Mouse (Mus musculus): Measurements from ENCODE around the gene Polr2j.
"Not testable (repeated sequence)": the region's sequence is repeated elsewhere in the genome, so short reads cannot be mapped to it uniquely, and the experiment has no call there.

The Polr2j gene

DNA sequence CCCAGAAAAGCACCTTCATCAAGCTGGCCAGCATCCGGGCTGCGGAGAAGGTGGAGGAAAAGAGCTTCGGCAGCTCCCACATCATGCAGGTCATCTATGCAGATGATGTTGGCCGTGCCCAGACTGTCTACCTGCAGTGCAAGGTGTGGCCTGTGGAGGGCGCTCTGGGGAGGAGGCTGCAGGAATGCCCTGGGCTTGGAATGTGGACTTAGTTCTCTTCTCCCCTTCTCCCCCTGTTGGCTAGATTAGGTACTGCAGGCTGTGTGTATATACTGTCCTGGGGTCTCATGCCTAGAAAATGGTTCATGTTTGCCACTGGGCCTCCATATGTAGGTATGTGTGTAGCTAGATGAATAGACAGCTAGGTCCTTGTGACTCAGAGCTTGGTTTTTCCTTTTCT is 11.9 kb upstream of the Polr2j start:
- in situ Hi-C loops (cut with MboI, MseI): no loop called here

DNA sequence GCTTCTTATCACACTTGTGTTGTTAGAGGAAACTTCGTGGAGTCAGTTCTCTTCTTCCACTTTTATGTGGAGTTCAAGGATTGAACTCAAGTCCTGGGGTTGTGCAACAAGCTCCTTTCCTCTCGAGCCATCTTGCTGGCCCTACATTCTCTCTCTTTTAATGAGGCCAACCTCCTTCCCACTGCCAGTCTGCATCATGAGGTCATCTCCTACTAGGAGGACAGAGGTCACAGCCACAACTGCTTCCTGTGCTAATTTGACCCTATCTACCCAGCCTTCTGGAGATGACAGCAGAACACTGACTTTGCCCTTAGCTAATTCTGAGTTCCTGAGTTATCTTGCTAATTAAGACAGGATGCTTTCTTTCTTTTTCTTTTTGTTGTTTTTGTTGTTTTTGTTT is 7.9 kb upstream of the Polr2j start:
- in situ Hi-C loops (cut with MboI, MseI): no loop called here

DNA sequence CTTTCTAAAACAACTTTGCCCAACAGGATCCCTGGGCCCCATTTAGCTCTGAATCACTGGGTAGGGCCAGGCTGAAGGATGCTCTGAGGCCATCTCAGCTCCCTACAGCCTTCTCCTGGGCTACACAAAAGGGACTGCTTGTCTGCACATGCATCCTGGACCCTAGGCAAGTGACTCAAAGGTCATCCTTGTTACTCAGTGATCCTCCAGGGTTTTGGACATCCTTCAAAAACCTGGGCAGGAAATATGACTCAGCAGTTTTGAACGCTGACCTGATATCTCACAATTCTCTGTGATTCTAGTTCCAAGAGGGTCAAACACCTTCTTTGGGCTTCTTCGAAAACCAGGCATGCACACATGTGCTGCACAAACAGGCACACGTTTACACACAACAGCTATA is 7.4 kb upstream of the Polr2j start:
- in situ Hi-C loops (cut with MboI, MseI): no loop called here

DNA sequence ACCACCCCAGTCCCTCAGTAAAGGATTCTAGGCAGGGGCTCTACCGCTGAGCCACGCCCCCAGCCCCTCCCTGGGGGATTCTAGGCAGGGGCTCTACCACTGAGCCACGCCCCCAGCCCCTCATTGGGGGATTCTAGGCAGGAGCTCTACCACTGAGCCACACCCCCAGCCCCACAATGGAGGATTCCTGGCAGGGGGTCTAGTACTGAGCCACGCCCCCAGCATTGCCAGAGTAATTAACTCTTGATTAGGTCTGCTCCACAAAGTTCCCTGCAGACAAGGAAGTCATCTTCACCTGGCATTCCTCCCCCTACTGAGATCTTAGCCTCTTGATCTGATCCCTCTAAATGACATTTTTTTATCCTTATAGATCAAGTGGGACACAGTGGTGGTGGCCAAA is 2.9 kb upstream of the Polr2j start:
- in situ Hi-C loops (cut with MboI, MseI): not testable (repeated sequence)

DNA sequence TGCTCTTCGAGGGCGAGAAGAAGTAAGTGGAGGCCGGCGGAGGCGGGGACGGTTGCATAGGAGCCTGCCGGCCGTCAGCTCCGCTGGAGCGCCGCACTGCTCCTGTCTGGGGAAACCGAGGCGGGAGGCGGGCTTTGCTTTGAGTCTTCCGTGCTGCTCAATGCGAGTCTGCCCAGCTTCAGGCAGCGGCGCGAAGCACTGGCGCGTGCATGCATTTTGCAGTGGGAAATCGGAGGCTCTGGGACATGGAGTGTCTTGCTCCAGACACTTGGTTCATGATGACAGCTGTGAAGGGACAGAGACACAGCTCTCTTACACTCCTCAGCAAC is 317 bp downstream of the Polr2j start:
- in situ Hi-C loops (cut with MboI, MseI): no loop called here

DNA sequence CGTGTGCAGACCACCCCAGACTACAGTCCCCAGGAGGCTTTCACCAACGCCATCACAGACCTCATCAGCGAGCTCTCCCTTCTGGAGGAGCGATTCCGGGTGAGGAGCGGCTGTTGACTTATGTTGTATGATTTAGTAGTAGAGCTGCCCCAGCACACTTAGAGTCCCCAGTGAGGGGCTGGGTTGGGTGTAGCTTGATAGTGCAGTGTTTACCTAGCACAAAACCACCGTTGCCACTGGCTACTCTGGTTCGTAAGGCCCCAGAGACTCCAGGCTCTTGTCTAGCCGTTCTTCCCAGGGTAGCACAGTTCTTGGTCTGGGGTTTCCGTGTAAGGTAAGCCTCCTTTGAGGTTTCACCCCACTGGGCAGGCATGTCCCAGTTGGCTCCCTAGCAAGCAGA is 5.7 kb downstream of the Polr2j start:
- in situ Hi-C loops (cut with MboI, MseI): no loop called here

DNA sequence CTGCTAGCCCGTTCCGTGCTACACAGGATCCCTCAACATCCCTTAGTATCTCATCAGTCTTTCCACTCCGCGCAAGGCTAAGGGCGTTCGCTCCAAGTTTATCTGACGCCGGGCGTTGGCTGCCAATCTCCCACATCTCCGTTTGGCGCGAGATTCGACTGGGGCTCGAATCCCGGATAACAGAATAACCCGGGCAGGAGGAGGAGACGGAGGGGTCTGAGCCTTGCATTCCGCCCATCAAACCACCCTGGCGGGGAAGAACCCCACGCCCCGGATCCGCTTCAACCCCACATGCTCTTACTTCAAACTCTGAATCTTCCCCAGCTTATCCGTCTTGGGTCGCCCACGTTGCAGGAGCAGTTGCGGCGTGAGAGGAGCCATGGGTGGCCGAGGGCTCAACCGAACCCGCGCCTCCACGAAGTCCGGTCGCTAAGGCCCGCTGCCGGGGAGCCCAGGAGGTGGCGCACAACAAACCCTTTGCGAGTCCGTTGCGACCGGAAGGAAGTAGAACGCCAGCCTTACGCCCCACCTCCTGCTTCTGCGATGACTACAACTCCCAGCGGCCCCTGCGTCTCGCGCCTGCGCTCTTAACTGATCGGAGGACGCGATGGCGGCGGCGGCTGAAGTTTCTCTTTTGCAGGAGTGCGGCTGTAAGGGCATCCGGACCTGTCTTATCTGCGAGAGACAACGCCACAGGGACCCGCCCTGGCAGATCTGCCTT is 19.3 kb downstream of the Polr2j start, which contains the start of the genes Lrwd1 and Alkbh4:
TSS of gene Lrwd1 (minus strand) at position 504 of the 721 bp plus-strand sequence.
TSS of gene Alkbh4 (plus strand) at position 576 of the 721 bp plus-strand sequence.
- in situ Hi-C loops (cut with MboI, MseI): no loop called here

DNA sequence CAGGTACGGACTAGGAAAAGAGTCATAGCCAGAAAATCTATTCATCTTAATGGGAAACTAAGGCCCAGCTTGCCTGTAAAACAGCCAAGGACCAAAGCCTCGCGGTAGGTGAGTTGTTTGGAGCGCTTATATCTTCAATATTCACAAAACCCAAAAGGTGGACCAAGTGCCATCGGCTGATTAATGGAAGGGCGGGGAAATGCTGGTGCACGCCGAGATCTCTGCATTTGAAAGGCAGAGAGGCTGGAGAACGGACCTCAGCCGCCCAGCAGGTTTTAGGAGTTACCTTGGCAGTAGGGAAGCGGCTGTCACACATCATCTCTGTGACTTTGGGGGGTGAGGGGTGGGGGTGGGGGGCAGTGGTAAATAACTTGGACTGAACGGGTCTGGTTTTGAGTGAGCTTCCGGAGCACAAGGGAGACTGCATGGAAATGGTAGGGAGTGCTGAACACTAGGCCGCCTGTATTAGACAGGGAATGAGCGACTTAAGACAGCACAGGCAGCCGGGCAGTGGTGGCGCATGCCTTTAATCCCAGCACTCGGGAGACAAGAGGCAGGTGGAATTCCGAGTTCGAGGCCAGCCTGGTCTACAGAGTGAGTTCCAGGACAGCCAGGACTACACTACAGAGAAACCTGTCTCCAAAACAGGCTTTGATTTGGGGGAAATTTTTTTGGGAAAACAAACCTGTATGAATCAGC is 20.0 kb downstream of the Polr2j start:
- in situ Hi-C loops (cut with MboI, MseI): no loop called here

DNA sequence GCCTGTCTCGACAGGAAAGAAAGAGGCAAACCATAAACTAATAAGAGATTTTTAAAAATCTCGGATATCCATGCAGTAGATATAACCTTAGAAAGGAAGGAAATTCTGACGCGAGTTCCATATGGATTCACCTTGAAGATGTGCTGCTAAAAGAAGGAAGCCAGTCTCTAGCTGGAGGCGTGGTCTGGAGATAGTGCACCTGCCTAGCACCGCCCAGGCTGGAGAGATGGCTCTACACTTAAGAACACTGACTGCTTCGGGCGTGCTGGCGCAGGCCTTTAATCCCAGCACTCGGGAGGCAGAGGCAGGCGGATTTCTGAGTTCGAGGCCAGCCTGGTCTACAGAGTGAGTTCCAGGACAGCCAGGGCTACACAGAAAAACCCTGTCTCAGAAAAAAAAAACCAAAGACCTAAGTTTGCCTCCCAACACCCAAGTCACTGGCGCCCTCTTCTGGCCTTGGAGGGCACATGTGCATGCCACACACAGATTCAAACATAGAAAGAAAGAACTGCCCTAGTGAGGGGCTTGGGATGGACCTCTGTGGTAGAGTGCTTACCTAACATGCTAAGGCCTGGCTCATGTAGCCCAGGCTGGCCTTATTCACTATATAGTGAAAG is 21.3 kb downstream of the Polr2j start:
- in situ Hi-C loops (cut with MboI, MseI): no loop called here

DNA sequence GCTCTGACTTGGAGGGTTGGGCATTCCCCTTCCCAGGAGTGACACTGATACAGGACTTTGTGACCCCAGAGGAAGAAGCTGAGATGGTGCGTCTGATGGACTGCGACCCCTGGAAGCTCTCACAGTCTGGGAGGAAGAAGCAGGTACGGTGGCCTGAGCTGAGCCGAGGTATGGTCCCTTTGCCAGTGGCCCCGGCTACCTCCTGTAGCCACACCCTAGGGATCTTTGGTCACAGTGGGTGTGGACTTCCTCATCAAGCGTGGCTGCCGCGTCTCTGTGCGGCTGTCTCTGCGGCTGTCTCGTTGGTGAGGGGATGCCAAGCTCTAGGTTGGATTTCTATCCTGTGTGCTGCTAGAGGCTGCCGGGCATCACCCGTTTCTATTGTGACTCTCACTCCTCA is 23.0 kb downstream of the Polr2j start:
- in situ Hi-C loops (cut with MboI, MseI): no loop called here

DNA sequence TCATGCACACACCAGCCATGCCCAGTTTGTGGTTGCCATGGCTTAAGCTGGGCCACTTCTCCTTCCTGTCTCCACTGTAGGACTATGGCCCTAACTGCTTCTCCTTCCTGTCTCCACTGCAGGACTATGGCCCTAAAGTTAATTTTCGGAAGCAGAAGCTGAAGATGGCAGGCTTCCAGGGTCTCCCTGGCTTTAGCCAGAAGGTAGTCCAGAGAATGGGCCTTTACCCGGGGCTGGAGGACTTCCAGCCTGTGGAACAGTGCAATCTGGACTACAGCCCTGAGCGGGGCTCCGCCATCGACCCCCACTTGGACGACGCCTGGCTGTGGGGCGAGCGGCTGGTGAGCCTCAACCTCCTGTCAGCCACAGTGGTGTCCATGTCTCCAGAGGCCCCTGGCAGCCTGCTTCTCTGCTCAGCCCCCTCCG is 23.6 kb downstream of the Polr2j start:
- in situ Hi-C loops (cut with MboI, MseI): no loop called here

DNA sequence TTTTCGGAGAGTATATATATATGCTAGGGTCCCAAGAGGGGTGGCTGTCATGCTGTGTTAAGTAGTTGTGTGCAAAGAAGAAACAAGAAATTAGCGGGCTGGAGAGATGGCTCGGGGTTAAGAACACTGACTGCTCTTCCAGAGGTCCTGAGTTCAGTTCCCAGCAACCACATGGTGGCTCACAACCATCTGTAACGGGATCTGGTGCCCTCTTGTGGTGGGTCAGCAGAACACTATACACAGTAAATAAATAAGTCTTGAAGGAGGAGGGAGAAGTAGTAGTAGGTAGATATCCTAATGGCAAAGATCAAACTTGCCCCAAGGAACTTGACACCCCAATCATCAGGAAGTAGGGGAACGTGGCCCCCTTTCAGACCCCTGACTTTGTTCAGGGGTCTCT is 26.3 kb downstream of the Polr2j start:
- in situ Hi-C loops (cut with MboI, MseI): no loop called here

DNA sequence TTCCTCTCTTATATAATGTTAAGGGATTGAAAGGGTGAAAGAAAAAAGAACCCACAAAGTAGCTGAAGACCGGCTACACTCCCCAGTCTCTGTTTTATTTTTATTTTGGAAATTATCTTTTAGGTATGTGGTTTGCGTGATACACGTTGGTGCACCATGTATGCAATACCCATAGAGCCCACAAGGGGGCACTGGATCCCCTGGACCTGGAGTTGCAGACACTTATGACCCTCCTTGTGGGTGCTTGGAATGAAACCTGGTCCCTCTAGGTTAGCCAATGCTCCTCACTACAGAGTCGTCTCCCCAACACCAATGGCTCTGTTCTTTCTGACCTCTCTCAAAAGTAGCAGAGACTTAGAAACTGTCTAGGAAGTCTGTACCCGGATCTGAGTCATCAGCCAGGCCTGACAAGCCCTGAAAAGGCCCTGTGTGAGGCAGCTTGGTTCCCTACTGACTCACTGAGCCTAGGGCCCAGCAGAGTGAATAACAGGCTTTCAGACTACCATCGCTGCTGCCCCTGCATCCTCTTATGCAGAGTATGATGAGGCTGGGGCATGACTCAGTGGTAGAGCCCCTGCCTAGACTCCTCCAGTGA is 26.8 kb downstream of the Polr2j start:
- in situ Hi-C loops (cut with MboI, MseI): no loop called here

DNA sequence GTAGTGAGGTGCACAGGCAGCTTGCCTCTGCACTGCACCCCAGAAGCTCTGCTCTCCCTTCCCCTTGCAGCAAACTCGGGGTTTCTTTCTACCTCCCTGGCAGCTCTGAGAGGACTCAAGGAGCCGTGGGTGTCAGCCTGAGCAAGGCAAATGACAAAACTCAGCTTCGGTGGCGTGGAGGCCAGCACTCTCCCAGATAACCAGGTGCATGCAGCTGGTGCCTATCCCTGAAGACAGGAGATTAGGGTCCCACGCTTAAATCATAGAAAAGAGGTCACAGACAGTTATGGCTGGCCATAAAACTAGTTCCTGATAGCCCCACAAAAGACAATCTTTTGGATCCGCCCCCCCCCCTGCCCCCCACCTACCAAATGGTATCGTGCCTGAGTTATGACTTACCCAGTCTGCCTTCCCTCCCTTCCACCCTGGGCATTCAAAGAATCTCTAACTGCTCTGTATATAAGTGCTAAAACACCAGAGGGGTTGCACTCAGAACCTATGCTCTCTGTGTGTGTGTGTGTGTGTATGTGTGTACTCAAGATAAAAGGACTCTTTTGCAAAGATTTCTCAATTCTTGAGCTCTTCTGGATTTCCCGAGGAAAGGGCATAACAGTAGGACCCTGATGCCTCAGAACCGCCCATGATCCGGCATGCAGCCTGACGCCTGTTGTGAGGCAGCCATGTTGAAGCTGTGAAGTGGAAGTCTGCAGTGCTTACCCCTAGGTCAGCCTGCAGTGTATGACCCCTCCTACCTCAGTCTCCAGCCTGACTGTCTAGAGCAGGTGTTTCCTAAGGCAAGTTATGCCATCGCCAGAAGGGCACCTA is 28.4 kb downstream of the Polr2j start:
- in situ Hi-C loops (cut with MboI, MseI): loop anchor here (5.0 kb wide), 1 partner anchor 42 kb away; no protein-coding TSS in a partner anchor

DNA sequence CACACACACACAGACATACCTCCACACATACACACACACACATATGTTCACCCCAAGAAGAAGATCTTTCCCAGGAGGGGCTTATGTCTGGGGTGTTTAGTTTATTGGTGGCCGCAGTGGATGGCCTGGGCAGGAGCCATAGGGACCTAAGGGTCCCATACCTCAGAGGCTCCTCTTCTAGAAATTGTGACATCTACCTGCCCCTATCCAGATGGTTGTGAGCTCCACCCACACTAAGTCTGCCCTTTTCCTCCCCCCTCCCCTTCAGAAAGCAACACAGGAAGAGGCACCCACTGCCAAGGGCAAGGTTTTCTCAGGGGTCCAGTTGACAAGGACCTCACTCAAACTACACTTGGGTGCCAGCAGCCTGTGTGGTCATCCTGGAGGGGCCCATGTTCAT is 30.5 kb downstream of the Polr2j start:
- in situ Hi-C loops (cut with MboI, MseI): loop anchor here (5.0 kb wide), 1 partner anchor 40 kb away; no protein-coding TSS in a partner anchor

DNA sequence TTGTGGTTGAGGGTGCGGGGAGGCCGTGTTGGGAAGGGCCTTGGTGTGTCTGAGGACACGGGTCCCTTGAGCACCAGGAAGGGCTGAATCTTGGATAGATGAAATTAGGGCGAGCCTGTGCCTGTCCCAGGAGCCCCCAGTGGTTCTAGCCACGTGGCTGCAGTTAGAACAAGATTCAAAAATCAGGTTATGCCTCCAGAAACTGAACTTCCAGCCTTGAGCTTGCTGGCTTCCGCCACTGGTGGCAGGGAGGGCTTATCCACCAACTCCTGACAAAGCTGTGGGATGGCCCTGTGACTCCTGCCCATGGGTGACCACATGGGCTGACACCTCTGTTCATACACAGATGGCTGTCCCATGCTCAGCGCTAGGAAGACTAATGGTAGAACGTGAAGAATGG is 31.3 kb downstream of the Polr2j start:
- in situ Hi-C loops (cut with MboI, MseI): loop anchor here (5.0 kb wide), 1 partner anchor 40 kb away; no protein-coding TSS in a partner anchor

DNA sequence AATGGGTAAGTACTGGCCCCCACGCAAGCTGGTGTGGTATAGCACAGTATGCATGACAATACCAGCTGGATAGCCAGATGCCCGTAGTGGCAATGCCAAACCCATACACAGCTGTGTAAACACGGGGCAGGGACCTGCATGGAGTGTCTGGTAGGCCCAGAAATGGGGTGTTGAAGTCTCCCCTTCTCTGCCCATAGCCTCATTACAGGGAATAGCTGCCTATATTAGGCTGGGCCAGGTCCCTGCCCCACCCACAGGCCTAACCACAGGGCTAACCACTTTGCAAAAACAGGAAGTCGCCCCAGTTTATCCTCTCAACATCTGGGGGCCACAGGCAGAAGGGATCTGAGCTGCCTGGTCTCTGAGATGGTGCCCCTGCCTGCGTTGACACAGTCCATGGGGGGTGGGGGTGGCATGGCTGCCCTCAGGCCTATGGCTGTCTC is 32.7 kb downstream of the Polr2j start:
- in situ Hi-C loops (cut with MboI, MseI): loop anchor here (5.0 kb wide), 1 partner anchor 38 kb away; no protein-coding TSS in a partner anchor

DNA sequence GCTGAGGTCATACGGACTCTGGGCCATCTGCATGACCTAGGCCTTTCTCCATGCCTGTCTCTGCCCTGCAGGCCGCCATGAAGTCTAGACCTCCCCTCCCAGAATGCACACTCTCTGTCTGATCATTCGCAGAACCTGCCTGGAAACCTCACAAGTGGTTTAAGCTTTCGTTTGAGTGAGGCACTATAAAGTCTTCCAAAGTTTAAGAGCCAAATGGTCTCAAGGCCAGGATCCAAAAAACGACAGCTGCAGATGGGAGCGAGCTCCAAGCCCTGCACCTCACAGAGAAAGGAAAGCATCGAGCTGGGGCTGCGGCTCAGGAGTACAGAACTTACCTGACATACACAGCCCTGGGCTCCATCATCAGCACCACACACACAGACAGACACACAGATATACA is 35.9 kb downstream of the Polr2j start:
- in situ Hi-C loops (cut with MboI, MseI): no loop called here

DNA sequence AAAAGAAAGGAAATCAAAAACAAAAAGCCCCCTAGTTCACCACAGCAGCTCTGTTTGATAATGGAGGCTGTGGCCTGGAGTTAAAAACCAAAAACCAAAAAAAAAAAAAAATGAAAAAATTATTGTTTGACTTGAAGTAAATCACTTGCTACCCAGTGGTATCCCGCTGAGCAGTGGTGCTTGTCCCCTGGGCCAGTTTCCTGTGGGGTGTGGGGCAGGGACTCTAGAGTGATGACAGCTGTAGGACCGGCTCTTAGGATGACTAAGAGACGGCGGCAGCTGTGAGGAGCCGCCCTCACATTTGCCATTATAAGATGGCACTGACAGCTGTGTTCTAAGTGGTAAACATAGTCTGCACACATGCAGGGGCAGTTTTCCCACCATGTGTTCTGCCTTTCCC is 39.0 kb downstream of the Polr2j start:
- in situ Hi-C loops (cut with MboI, MseI): no loop called here

DNA sequence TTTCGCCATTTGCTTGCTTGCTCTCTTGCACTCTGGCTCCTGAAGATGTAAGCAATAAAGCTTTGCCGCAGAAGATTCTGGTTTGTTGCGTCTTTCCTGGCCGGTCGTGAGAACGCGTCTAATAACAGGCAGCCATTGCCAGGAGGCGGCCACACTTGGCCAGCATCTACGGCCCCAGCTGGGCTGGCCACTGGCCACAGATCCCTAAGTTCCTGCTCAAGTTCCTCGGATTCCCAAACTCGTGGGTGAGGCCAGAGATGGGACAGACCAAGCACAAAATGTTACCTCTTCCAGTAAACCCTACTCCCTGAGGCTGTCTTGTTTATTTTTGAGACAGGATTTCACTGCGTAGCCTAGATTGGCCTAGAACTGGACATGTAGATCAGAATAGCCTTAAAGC is 43.7 kb downstream of the Polr2j start:
- in situ Hi-C loops (cut with MboI, MseI): not testable (repeated sequence)

DNA sequence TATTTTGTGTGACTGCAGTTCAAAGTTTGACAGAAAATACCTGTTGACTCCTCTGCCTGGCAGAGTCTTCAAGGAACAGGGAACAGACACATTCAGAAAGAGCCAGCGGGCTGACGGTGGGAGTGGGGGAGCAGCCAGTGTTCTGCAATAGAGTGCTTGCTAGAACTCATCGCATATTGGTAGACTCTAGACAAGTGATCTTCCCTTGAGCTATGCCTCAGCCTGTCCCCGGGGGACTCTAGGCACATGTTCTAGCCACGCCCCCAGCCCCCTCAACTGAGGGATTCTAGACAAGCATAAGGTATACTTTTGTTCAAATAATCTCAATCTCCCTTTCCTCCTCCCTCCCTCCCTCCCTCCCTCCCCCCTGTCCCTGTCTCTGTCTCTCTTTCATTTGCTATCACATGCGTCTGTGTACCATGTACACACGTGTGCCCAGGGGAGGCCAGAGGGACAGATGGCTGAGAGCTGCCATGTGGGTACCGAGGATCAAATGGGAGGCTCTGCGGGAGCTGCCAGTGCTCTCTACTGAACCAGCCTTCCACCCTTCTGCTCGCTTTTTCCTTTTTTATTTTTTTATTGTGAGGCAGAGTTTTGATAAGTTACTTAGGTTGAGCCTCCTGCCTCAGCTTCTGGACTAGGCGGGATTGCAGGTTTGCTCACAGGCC is 47.5 kb downstream of the Polr2j start:
- in situ Hi-C loops (cut with MboI, MseI): no loop called here

Data from T-helper 1 cell (primary cell).